Mouse (Mus musculus): ENCODE measurements around the gene Tut7. TPM values are rescaled to one million over a fixed set of nuclear protein-coding genes. Genes with fewer than 3 reads are reported as not detected.
"Not testable (repeated sequence)": the region's sequence is repeated elsewhere in the genome, so short reads cannot be mapped to it uniquely, and the experiment has no call there.

Tut7 gene
- polyA plus RNA-seq, 1 experiment: 20.5 TPM

DNA sequence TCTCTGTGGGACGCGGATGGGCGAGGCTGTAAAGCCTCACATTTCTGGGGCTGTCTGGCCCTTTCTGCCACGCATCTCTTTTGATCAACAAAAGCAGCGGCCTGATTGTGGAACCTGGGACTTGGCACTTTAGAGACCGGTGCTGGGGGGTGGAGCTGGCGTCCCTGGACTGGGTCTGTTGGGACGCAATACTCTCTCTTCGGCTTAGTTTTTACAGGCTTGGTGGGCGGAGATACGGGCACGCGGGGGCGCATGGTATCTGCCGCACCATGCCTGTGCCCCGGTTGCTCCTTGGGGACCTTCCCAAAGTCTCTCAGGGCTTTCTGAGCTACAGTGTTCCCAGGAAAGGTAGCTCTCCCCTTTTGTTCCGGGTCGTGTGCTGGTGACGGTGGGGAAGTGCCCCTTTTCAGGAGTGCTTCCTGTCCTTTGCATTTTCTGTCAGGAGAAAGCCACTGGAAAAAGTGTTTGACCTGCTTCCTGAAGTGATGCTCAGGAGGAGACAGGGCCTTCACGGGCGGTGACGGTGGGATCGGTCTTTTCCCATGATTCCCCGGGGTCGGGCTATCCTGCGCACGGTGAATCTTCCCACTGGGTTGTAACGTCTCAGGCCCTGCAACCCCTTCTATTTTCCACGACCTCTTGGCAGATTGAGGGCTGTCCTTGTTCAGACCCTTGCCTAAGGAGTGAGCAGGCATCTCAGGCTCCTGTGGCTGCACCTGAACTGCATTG is 96.6 kb downstream of the Tut7 start:
- WGBS: 47% methylated on average over 29 of the region's 29 CpGs
- no peak for DNase-seq (ENCODE audit: low read depth, low spot score)

DNA sequence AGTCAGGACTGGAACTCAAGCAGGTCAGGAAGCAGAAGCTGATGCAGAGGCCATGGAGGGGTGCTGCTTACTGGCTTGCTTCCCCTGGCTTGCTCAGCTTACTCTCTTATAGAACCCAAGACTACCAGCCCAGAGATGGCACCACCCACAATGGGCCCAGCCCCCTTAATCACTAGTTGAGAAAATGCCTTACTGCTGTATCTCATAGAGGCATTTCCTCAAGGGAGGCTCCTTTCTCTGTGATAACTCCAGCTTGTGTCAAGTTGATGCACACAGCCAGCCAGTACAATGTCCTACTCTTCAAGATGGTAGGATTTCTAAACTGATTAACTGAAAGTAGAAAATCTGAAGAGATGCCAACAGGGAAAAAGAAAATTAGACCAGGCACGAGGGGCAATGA is 100.9 kb downstream of the Tut7 start:
- DNase-seq (ENCODE audit: low read depth, low spot score): not testable (repeated sequence)
- 79% methylated on average over 1 of the region's 1 CpGs for WGBS

Other genes with a start within 250 kb of the Tut7 start
- gene Agtpbp1, start 237.9 kb downstream of the Tut7 start, polyA plus RNA-seq (2012; rRNA removed): 2.2 and 2.8 TPM in 2 replicates
- 41.5 and 43.7 TPM in 2 replicates for gene Naa35, start 237.9 kb downstream of the Tut7 start, polyA plus RNA-seq (2012; rRNA removed)
- 84.2 and 88.5 TPM in 2 replicates for gene Golm1, start 147.3 kb downstream of the Tut7 start, polyA plus RNA-seq (2012; rRNA removed)
- gene 4921517D22Rik, start 129.0 kb downstream of the Tut7 start, polyA plus RNA-seq (2012; rRNA removed): not detected in 2 replicates
- not detected in 2 replicates for gene Spata31d1a, start 112.8 kb downstream of the Tut7 start, polyA plus RNA-seq (2012; rRNA removed)
- not detected in 2 replicates for gene Spata31d1b, start 110.9 kb downstream of the Tut7 start, polyA plus RNA-seq (2012; rRNA removed)
- not detected in 2 replicates for gene Spata31d1d, start 91.4 kb downstream of the Tut7 start, polyA plus RNA-seq (2012; rRNA removed)
- not detected in 2 replicates for gene 1700014D04Rik, start 76.4 kb downstream of the Tut7 start, polyA plus RNA-seq (2012; rRNA removed)
- 76.0 and 77.7 TPM in 2 replicates for gene Isca1, start 53.3 kb downstream of the Tut7 start, polyA plus RNA-seq (2012; rRNA removed)
- gene Gm49354, start 40.9 kb downstream of the Tut7 start, polyA plus RNA-seq (2012; rRNA removed): not detected in 2 replicates

Data from large intestine, adult 2 months (tissue).